Mouse (Mus musculus): ENCODE results near the gene Bpifb2. TPM values are rescaled to one million over a fixed set of nuclear protein-coding genes. Genes with fewer than 3 reads are reported as not detected.

The Bpifb2 gene
- total and polyA plus RNA-seq, 3 experiments, result not detected

DNA sequence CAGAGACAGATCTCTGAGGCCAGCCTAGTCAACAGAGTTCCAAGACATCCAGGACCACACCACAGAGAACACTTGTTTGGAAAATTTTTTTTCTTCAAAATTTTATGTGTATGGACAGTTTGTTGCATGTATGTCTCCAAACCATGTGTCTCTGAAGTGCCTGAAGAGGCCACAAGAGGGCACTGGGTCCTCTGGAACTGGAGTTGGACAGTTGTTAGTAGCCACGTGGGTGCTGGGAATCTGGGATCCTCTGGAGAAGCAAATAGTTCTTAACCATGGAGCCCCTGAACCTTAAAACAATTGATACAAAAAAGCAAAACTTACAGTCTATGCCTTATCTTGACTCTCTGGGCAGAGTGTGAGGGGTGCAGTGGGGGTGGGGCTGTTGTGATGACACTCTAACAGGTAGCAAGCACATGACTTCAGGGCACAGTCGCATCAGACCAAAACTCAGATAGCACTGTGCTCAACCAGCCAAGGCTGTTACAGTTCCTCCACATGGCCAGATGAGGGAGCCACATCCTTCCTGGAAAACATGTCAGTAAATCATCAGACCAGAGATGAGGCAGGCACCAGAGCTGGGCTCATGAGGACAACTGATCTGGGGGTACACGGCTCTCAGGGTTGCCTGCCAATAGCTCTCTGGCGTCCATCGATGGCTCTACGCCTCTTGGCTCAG, 24.4 kb upstream of the Bpifb2 start:
- no peak overlapping the region for H3K9ac ChIP-seq (ENCODE audit: control insufficient read depth, low read depth, low read length, poor library complexity, severe bottlenecking)
- H3K9me3 ChIP-seq (replicated peaks; ENCODE audit: insufficient read depth, low read length), result no peaks in the 10 kb centered on the region
- no peaks in the 10 kb centered on the region for H3K4me1 ChIP-seq (ENCODE audit: control insufficient read depth in 1 of 2, insufficient read depth in 2 of 2, low read length in 2 of 2)
- no peak overlapping the region for H3K4me3 ChIP-seq (ENCODE audit: control insufficient read depth in 1 of 2, insufficient read depth in 1 of 2, low read depth in 2 of 2, low read length in 2 of 2)
- H3K27me3 ChIP-seq (ENCODE audit: control insufficient read depth in 1 of 2, insufficient read depth in 2 of 2, low read length in 2 of 2), result peaks cover 0 to 3% of the 10 kb centered on the region in 2 experiments; a peak in 1 of 4 replicates
- peak; percentile 43 for DNase-seq (ENCODE audit: low read depth, low spot score)
- no peaks in the 10 kb centered on the region for H3K36me3 ChIP-seq (ENCODE audit: control insufficient read depth in 1 of 2, insufficient read depth in 2 of 2, low read length in 2 of 2)
- H3K79me2 ChIP-seq (ENCODE audit: control insufficient read depth, insufficient read depth, low read length, poor library complexity), result no peaks in the 10 kb centered on the region
- TF ChIP-seq MAX (IDR thresholded peaks at IDR 0.05; ENCODE audit: low read length), result no peak
- peak; percentile 42 to 58 (median 52); a peak in 5 of 6 replicates for TF ChIP-seq CTCF (IDR thresholded peaks at IDR 0.05 in 2 of 3, conservative IDR thresholded peaks at IDR 0.05 in 1 of 3; ENCODE audit: control insufficient read depth in 1 of 3, insufficient read depth in 1 of 3, low read depth in 2 of 3, low read length in 3 of 3, poor library complexity in 1 of 3, severe bottlenecking in 1 of 3)
- TF ChIP-seq RCOR1 (IDR thresholded peaks at IDR 0.05; ENCODE audit: low read depth, low read length), result no peak
- TF ChIP-seq ELF1 (IDR thresholded peaks at IDR 0.05; ENCODE audit: low read depth, low read length), result no peak
- TF ChIP-seq ZC3H11A (IDR thresholded peaks at IDR 0.05; ENCODE audit: low read depth, low read length), result 0 out of 2 replicates have a peak, but pooled peaks have one; percentile 13
- no peak for TF ChIP-seq NELFE (IDR thresholded peaks at IDR 0.05; ENCODE audit: low read depth, low read length)
- no peak for TF ChIP-seq USF1 (IDR thresholded peaks at IDR 0.05; ENCODE audit: low read depth, low read length)
- no peak for TF ChIP-seq BHLHE40 (IDR thresholded peaks at IDR 0.05; ENCODE audit: borderline replicate concordance, low read depth, low read length)
- TF ChIP-seq RAD21 (IDR thresholded peaks at IDR 0.05; ENCODE audit: low read depth, low read length), result peak; percentile 10
- TF ChIP-seq SMC3 (IDR thresholded peaks at IDR 0.05; ENCODE audit: low read depth, low read length), result peak; percentile 7; the same call in 1 of the 2 replicates
- TF ChIP-seq MXI1 (IDR thresholded peaks at IDR 0.05; ENCODE audit: low read depth, low read length), result no peak
- no peak for TF ChIP-seq HCFC1 (IDR thresholded peaks at IDR 0.05; ENCODE audit: low read depth, low read length)
- no peak for TF ChIP-seq ZNF384 (IDR thresholded peaks at IDR 0.05; ENCODE audit: low read depth, low read length)
- no peak for TF ChIP-seq KAT2A (conservative IDR thresholded peaks at IDR 0.05; ENCODE audit: low read depth, low read length)
- no peak for TF ChIP-seq ZMIZ1 (IDR thresholded peaks at IDR 0.05; ENCODE audit: low read depth, low read length)
- H3K27ac ChIP-seq (ENCODE audit: control insufficient read depth, low read depth, low read length), result no peak overlapping the region

DNA sequence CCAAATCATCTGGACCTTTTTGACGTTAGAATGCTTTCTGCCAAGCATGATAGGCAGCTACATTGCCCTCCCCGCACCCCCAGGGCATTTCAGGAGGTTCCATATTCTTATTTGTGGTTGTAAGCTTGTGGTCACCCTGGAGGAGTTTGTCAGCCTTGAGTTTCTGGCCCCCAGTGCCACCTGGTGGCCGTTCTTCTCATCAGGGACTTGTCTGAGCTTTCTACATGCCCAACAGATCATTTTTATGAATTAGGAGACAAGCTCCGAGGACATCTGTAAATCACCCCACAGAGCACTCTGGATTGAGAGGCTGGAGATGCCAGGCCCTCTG, 23.9 kb upstream of the Bpifb2 start:
- Histone ChIP-seq H3K4me3 (ENCODE audit: control insufficient read depth in 1 of 2, insufficient read depth in 1 of 2, low read depth in 2 of 2, low read length in 2 of 2) (no peak overlapping the region), H3K27me3 (ENCODE audit: control insufficient read depth in 1 of 2, insufficient read depth in 2 of 2, low read length in 2 of 2) (peaks cover 0 to 3% of the 10 kb centered on the region in 2 experiments; a peak in 1 of 4 replicates), H3K36me3 (ENCODE audit: control insufficient read depth in 1 of 2, insufficient read depth in 2 of 2, low read length in 2 of 2) (no peaks in the 10 kb centered on the region), H3K9ac (ENCODE audit: control insufficient read depth, low read depth, low read length, poor library complexity, severe bottlenecking) (no peak overlapping the region), H3K79me2 (ENCODE audit: control insufficient read depth, insufficient read depth, low read length, poor library complexity) (no peaks in the 10 kb centered on the region), H3K27ac (ENCODE audit: control insufficient read depth, low read depth, low read length) (no peak overlapping the region), H3K9me3 (replicated peaks; ENCODE audit: insufficient read depth, low read length) (no peaks in the 10 kb centered on the region), H3K4me1 (ENCODE audit: control insufficient read depth in 1 of 2, insufficient read depth in 2 of 2, low read length in 2 of 2) (no peaks in the 10 kb centered on the region)
- DNase-seq (ENCODE audit: low read depth, low spot score), result peak; percentile 60
- no peak for TF ChIP-seq ZMIZ1 (IDR thresholded peaks at IDR 0.05; ENCODE audit: low read depth, low read length)
- no peak for TF ChIP-seq UBTF (IDR thresholded peaks at IDR 0.05; ENCODE audit: borderline replicate concordance, insufficient read depth, low read depth, low read length)
- no peak for TF ChIP-seq TBP (IDR thresholded peaks at IDR 0.05; ENCODE audit: low read depth, low read length)
- no peak for TF ChIP-seq BHLHE40 (IDR thresholded peaks at IDR 0.05; ENCODE audit: borderline replicate concordance, low read depth, low read length)
- TF ChIP-seq HCFC1 (IDR thresholded peaks at IDR 0.05; ENCODE audit: low read depth, low read length), result no peak
- no peak for TF ChIP-seq USF2 (IDR thresholded peaks at IDR 0.05; ENCODE audit: borderline replicate concordance in 1 of 2, insufficient read depth in 1 of 2, low read depth in 1 of 2, low read length in 2 of 2)
- no peak for TF ChIP-seq TCF12 (IDR thresholded peaks at IDR 0.05; ENCODE audit: low read depth, low read length)
- peak; percentile 59 for TF ChIP-seq RAD21 (IDR thresholded peaks at IDR 0.05; ENCODE audit: low read depth, low read length)
- TF ChIP-seq GATA1 (IDR thresholded peaks at IDR 0.05; ENCODE audit: low read depth, low read length), result no peak
- peak in 2 of 3 experiments; percentile 69 to 71; a peak in 5 of 6 replicates for TF ChIP-seq CTCF (IDR thresholded peaks at IDR 0.05 in 2 of 3, conservative IDR thresholded peaks at IDR 0.05 in 1 of 3; ENCODE audit: control insufficient read depth in 1 of 3, insufficient read depth in 1 of 3, low read depth in 2 of 3, low read length in 3 of 3, poor library complexity in 1 of 3, severe bottlenecking in 1 of 3)
- TF ChIP-seq ZNF384 (IDR thresholded peaks at IDR 0.05; ENCODE audit: low read depth, low read length), result no peak
- TF ChIP-seq ZKSCAN1 (IDR thresholded peaks at IDR 0.05; ENCODE audit: low read depth, low read length), result no peak
- TF ChIP-seq GABPA (IDR thresholded peaks at IDR 0.05; ENCODE audit: low read depth, low read length), result no peak
- TF ChIP-seq POLR2AphosphoS2 (IDR thresholded peaks at IDR 0.05; ENCODE audit: low read length), result no peak
- no peak for TF ChIP-seq POLR2A (IDR thresholded peaks at IDR 0.05; ENCODE audit: control insufficient read depth in 1 of 2, insufficient read depth in 1 of 2, low read depth in 1 of 2, low read length in 2 of 2, poor library complexity in 1 of 2)
- TF ChIP-seq RCOR1 (IDR thresholded peaks at IDR 0.05; ENCODE audit: low read depth, low read length), result no peak
- no peak for TF ChIP-seq MEF2A (IDR thresholded peaks at IDR 0.05; ENCODE audit: extremely low read depth, insufficient replicate concordance, low read depth, low read length, poor library complexity, severe bottlenecking)
- no peak for TF ChIP-seq USF1 (IDR thresholded peaks at IDR 0.05; ENCODE audit: low read depth, low read length)
- no peak for TF ChIP-seq POLR2AphosphoS5 (IDR thresholded peaks at IDR 0.05; ENCODE audit: borderline replicate concordance, low read depth, low read length)
- TF ChIP-seq SMC3 (IDR thresholded peaks at IDR 0.05; ENCODE audit: low read depth, low read length), result peak; percentile 78
- no peak for TF ChIP-seq MAX (IDR thresholded peaks at IDR 0.05; ENCODE audit: low read length)
- TF ChIP-seq ETS1 (IDR thresholded peaks at IDR 0.05; ENCODE audit: low read depth, low read length), result no peak
- no peak for TF ChIP-seq TAL1 (IDR thresholded peaks at IDR 0.05; ENCODE audit: low read length)
